Mouse (Mus musculus): Measurements from ENCODE around the gene Pamr1. TPM values are rescaled to one million over a fixed set of nuclear protein-coding genes. Genes with fewer than 3 reads are reported as not detected.

The Pamr1 gene
- polyA plus RNA-seq, 1 experiment: not detected

DNA sequence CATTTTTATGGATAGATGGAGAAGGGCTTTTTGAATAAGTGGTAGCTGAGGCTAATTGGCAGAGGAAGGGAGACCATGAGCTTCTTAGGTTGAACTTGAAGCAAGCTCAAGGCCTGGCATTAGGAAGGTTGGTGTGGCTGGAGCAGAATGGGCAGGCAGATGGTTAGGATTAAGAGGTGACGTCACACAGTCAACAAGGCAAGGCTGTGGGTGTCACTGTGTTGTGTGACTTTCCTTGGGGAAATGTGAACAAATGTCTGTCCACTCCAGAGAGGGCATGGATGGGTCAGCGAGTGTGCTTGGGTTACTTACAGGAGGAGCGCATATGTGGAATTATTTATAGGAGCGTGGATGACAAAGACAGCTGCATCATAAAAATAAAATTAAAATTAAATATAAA, 50.7 kb downstream of the Pamr1 start:
- Histone ChIP-seq H3K4me3 (ENCODE audit: insufficient read depth, poor library complexity, severe bottlenecking) (no peak overlapping the region), H3K79me2 (ENCODE audit: control insufficient read depth, insufficient read depth) (no peaks in the 10 kb centered on the region), H3K36me3 (ENCODE audit: control insufficient read depth, insufficient read depth) (no peaks in the 10 kb centered on the region), H3K79me3 (ENCODE audit: low read depth) (no peaks in the 10 kb centered on the region), H3K27me3 (ENCODE audit: control insufficient read depth, insufficient read depth, insufficient read length) (peaks cover 17% of the 10 kb centered on the region), H3ac (ENCODE audit: control insufficient read depth, insufficient read length, low read depth) (no peak overlapping the region)
- no peak for TF ChIP-seq USF1 (IDR thresholded peaks at IDR 0.05; ENCODE audit: low read depth)
- TF ChIP-seq FOSL1 (IDR thresholded peaks at IDR 0.05; ENCODE audit: insufficient read depth, low read length, poor library complexity, severe bottlenecking): no peak
- no peak for TF ChIP-seq CEBPB (IDR thresholded peaks at IDR 0.05; ENCODE audit: low read depth)
- no peak for TF ChIP-seq MYOG (IDR thresholded peaks at IDR 0.05; ENCODE audit: control insufficient read depth, extremely low read depth, insufficient read length)
- no peak for TF ChIP-seq MYOD1 (IDR thresholded peaks at IDR 0.05; ENCODE audit: control insufficient read depth, insufficient read length, low read depth)

GRCm38 (mm10) chr2:102610485-102610884, 60.7 kb downstream of the Pamr1 start:
- Histone ChIP-seq H3K79me2 (ENCODE audit: control insufficient read depth, insufficient read depth) (no peaks in the 10 kb centered on the region), H3K36me3 (ENCODE audit: control insufficient read depth, insufficient read depth) (no peaks in the 10 kb centered on the region), H3K27me3 (ENCODE audit: control insufficient read depth, insufficient read depth, insufficient read length) (peaks cover 16% of the 10 kb centered on the region), H3K79me3 (ENCODE audit: low read depth) (no peaks in the 10 kb centered on the region), H3ac (ENCODE audit: control insufficient read depth, insufficient read length, low read depth) (no peak overlapping the region), H3K4me3 (ENCODE audit: insufficient read depth, poor library complexity, severe bottlenecking) (no peak overlapping the region)
- TF ChIP-seq CTCF (IDR thresholded peaks at IDR 0.05; ENCODE audit: control insufficient read depth, insufficient read depth, insufficient read length): no peak
- no peak for TF ChIP-seq MAX (IDR thresholded peaks at IDR 0.05)
- TF ChIP-seq USF1 (IDR thresholded peaks at IDR 0.05; ENCODE audit: low read depth): no peak
- TF ChIP-seq CEBPB (IDR thresholded peaks at IDR 0.05; ENCODE audit: low read depth): no peak
- TF ChIP-seq FOSL1 (IDR thresholded peaks at IDR 0.05; ENCODE audit: insufficient read depth, low read length, poor library complexity, severe bottlenecking): no peak
- TF ChIP-seq MYOD1 (IDR thresholded peaks at IDR 0.05; ENCODE audit: control insufficient read depth, insufficient read length, low read depth): no peak
- TF ChIP-seq MYOG (IDR thresholded peaks at IDR 0.05; ENCODE audit: control insufficient read depth, extremely low read depth, insufficient read length): no peak

- H3K79me3 ChIP-seq (ENCODE audit: low read depth): no peaks in the 10 kb centered on the region
- H3K4me3 ChIP-seq (ENCODE audit: insufficient read depth, poor library complexity, severe bottlenecking): no peak overlapping the region
- no peaks in the 10 kb centered on the region for H3K79me2 ChIP-seq (ENCODE audit: control insufficient read depth, insufficient read depth)
- no peaks in the 10 kb centered on the region for H3K36me3 ChIP-seq (ENCODE audit: control insufficient read depth, insufficient read depth)
- H3ac ChIP-seq (ENCODE audit: control insufficient read depth, insufficient read length, low read depth): no peak overlapping the region
- no peak for TF ChIP-seq MYOD1 (IDR thresholded peaks at IDR 0.05; ENCODE audit: control insufficient read depth, insufficient read length, low read depth)
- no peak for TF ChIP-seq MAX (IDR thresholded peaks at IDR 0.05)
- TF ChIP-seq FOSL1 (IDR thresholded peaks at IDR 0.05; ENCODE audit: insufficient read depth, low read length, poor library complexity, severe bottlenecking): no peak
- TF ChIP-seq MYOG (IDR thresholded peaks at IDR 0.05; ENCODE audit: control insufficient read depth, extremely low read depth, insufficient read length): no peak
- TF ChIP-seq CEBPB (IDR thresholded peaks at IDR 0.05; ENCODE audit: low read depth): no peak
- TF ChIP-seq USF1 (IDR thresholded peaks at IDR 0.05; ENCODE audit: low read depth): no peak
- no peak for TF ChIP-seq CTCF (IDR thresholded peaks at IDR 0.05; ENCODE audit: control insufficient read depth, insufficient read depth, insufficient read length)
- H3K27me3 ChIP-seq (ENCODE audit: control insufficient read depth, insufficient read depth, insufficient read length): peaks cover 22% of the 10 kb centered on the region
Measured at GRCm38 (mm10) chr2:102616637-102617036, 66.8 kb downstream of the Pamr1 start.

DNA sequence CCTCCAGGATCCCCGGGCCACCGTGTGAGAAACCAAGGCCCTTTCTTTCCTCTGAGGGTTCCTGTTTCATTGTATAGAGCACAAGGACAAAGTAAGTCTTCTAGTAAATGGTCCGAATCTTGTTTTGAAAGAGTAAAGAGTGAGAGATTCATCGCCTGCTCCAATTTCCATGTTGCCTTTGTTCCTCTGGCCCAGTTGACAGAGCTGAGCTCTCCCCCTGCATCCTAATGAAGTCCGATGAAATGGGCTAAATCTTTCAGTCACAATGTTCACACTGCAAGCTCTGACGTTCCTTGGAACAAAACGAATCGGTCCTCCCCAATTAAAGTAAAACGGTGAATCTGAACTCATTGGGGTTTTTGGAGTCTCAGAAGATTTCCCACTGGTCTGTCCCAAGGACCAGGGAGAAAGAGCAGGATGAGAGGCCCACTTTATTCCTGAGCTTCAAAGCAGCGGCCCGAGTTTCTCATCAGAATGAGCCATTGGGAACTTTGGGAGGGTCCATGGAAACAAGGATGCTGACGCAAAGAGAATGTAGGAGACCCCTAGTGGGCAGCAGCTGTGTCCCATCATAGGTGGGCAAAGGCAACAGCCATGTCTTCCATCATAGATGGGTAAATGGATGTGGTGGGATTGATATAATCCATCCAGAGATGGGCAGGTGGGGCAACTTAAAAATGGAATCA, 71.1 kb downstream of the Pamr1 start:
- H3ac ChIP-seq (ENCODE audit: control insufficient read depth, insufficient read length, low read depth): no peak overlapping the region
- H3K79me2 ChIP-seq (ENCODE audit: control insufficient read depth, insufficient read depth): no peaks in the 10 kb centered on the region
- no peaks in the 10 kb centered on the region for H3K36me3 ChIP-seq (ENCODE audit: control insufficient read depth, insufficient read depth)
- no peak overlapping the region for H3K4me3 ChIP-seq (ENCODE audit: insufficient read depth, poor library complexity, severe bottlenecking)
- TF ChIP-seq USF1 (IDR thresholded peaks at IDR 0.05; ENCODE audit: low read depth) (no peak), MYOG (IDR thresholded peaks at IDR 0.05; ENCODE audit: control insufficient read depth, extremely low read depth, insufficient read length) (no peak), MAX (IDR thresholded peaks at IDR 0.05) (no peak), MYOD1 (IDR thresholded peaks at IDR 0.05; ENCODE audit: control insufficient read depth, insufficient read length, low read depth) (no peak), CEBPB (IDR thresholded peaks at IDR 0.05; ENCODE audit: low read depth) (no peak), FOSL1 (IDR thresholded peaks at IDR 0.05; ENCODE audit: insufficient read depth, low read length, poor library complexity, severe bottlenecking) (no peak), CTCF (IDR thresholded peaks at IDR 0.05; ENCODE audit: control insufficient read depth, insufficient read depth, insufficient read length) (no peak)
- H3K27me3 ChIP-seq (ENCODE audit: control insufficient read depth, insufficient read depth, insufficient read length): peaks cover 14% of the 10 kb centered on the region
- H3K79me3 ChIP-seq (ENCODE audit: low read depth): no peaks in the 10 kb centered on the region

DNA sequence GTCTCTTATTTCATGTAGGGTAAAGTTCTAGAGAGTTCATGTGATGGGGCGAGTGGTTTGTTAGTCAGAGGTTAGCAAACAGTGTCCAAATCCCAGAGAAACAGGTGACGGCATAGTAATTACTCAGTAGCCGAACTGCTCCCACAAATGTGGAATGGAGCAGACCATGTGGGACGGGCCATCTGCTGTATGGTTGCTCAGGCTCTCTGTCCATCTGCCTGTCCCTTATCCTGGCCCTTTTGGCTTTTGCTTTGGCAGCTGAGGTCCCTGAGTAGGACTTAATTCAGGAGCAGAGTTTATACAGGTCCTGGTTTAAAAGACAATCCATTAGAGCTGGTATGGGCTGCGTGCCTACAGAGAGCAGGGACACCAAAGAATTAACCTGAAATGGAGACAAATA, 72.4 kb downstream of the Pamr1 start:
- H3ac ChIP-seq (ENCODE audit: control insufficient read depth, insufficient read length, low read depth): no peak overlapping the region

More for the DNA sequence above, 72.4 kb downstream of the Pamr1 start:
- Histone ChIP-seq H3K79me3 (ENCODE audit: low read depth) (no peaks in the 10 kb centered on the region), H3K79me2 (ENCODE audit: control insufficient read depth, insufficient read depth) (no peaks in the 10 kb centered on the region), H3K36me3 (ENCODE audit: control insufficient read depth, insufficient read depth) (no peaks in the 10 kb centered on the region), H3K4me3 (ENCODE audit: insufficient read depth, poor library complexity, severe bottlenecking) (no peak overlapping the region), H3K27me3 (ENCODE audit: control insufficient read depth, insufficient read depth, insufficient read length) (peaks cover 5% of the 10 kb centered on the region)
- TF ChIP-seq MYOG (IDR thresholded peaks at IDR 0.05; ENCODE audit: control insufficient read depth, extremely low read depth, insufficient read length): no peak
- no peak for TF ChIP-seq CEBPB (IDR thresholded peaks at IDR 0.05; ENCODE audit: low read depth)
- TF ChIP-seq MYOD1 (IDR thresholded peaks at IDR 0.05; ENCODE audit: control insufficient read depth, insufficient read length, low read depth): no peak
- no peak for TF ChIP-seq MAX (IDR thresholded peaks at IDR 0.05)
- TF ChIP-seq FOSL1 (IDR thresholded peaks at IDR 0.05; ENCODE audit: insufficient read depth, low read length, poor library complexity, severe bottlenecking): no peak
- TF ChIP-seq CTCF (IDR thresholded peaks at IDR 0.05; ENCODE audit: control insufficient read depth, insufficient read depth, insufficient read length): no peak
- no peak for TF ChIP-seq USF1 (IDR thresholded peaks at IDR 0.05; ENCODE audit: low read depth)
